Mouse (Mus musculus): ENCODE data around the gene Rnf135. TPM values are rescaled to one million over a fixed set of nuclear protein-coding genes. Genes with fewer than 3 reads are reported as not detected.

Gene Rnf135
- polyA plus RNA-seq, 1 experiment = 4.9 TPM

DNA sequence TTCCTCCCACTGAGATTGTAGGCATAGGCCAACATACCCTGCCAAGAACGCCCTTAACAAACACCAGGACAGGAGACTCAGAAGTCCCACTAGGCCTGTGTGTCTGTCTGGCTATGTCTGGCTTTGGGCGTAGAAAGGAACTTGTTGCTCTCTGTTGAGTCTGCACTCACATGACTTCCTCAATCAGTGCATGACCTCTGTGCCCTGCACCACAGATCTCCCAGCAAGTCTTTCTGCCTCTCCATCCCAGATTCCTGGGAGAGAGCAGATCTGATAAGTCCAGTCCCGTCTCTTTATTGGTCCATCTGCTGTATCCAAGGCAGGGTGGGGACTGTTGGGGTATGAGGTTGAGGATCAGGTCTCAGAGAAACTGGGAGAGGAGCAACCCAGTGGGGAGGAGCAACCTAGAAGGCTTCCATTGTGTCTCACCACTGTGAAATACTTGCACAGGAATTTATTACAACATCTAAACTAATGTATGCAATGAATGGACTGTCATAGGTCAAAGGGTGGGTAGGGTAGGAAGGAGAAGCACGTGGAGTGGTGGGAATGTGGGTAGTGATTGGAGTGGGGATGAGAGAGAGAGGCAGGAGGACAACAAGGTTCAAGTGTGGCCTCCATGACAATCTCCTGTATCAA lies 14.9 kb upstream of the Rnf135 start:
- Histone ChIP-seq H3K36me3 (ENCODE audit: control insufficient read depth, insufficient read depth, low read length) (no peaks in the 10 kb centered on the region), H3K4me1 (replicated peaks; ENCODE audit: control insufficient read depth, insufficient read depth, low read length) (no peaks in the 10 kb centered on the region), H3K27ac (ENCODE audit: control insufficient read depth, insufficient read depth, low read length) (no peak overlapping the region), H3K27me3 (ENCODE audit: control insufficient read depth, insufficient read depth, low read length) (no peaks in the 10 kb centered on the region), H3K4me3 (ENCODE audit: control insufficient read depth, insufficient read depth, low read length) (no peak overlapping the region)
- no peak for TF ChIP-seq CTCF (IDR thresholded peaks at IDR 0.05; ENCODE audit: borderline replicate concordance, control insufficient read depth, extremely low read depth, insufficient read depth, low read length, poor library complexity)
- TF ChIP-seq POLR2A (IDR thresholded peaks at IDR 0.05; ENCODE audit: control insufficient read depth, extremely low read depth, insufficient read depth, low read length, poor library complexity) = no peak
- DNase-seq = no peak
- 87% methylated on average over 4 of the region's 4 CpGs for WGBS

GRCm38 (mm10) chr11:80169629-80170028 lies 14.0 kb upstream of the Rnf135 start:
- H3K27ac ChIP-seq (ENCODE audit: control insufficient read depth, insufficient read depth, low read length) = no peak overlapping the region
- H3K4me1 ChIP-seq (replicated peaks; ENCODE audit: control insufficient read depth, insufficient read depth, low read length) = no peaks in the 10 kb centered on the region
- 73% methylated on average over 3 of the region's 3 CpGs for WGBS
- H3K36me3 ChIP-seq (ENCODE audit: control insufficient read depth, insufficient read depth, low read length) = no peaks in the 10 kb centered on the region
- no peak overlapping the region for H3K4me3 ChIP-seq (ENCODE audit: control insufficient read depth, insufficient read depth, low read length)
- H3K27me3 ChIP-seq (ENCODE audit: control insufficient read depth, insufficient read depth, low read length) = no peaks in the 10 kb centered on the region
- no peak for DNase-seq
- no peak for TF ChIP-seq POLR2A (IDR thresholded peaks at IDR 0.05; ENCODE audit: control insufficient read depth, extremely low read depth, insufficient read depth, low read length, poor library complexity)
- no peak for TF ChIP-seq CTCF (IDR thresholded peaks at IDR 0.05; ENCODE audit: borderline replicate concordance, control insufficient read depth, extremely low read depth, insufficient read depth, low read length, poor library complexity)

GRCm38 (mm10) chr11:80170351-80170750 lies 13.3 kb upstream of the Rnf135 start:
- TF ChIP-seq CTCF (IDR thresholded peaks at IDR 0.05; ENCODE audit: borderline replicate concordance, control insufficient read depth, extremely low read depth, insufficient read depth, low read length, poor library complexity) (no peak), POLR2A (IDR thresholded peaks at IDR 0.05; ENCODE audit: control insufficient read depth, extremely low read depth, insufficient read depth, low read length, poor library complexity) (no peak)
- H3K27ac ChIP-seq (ENCODE audit: control insufficient read depth, insufficient read depth, low read length) = no peak overlapping the region
- WGBS = 81% methylated on average over 5 of the region's 5 CpGs

GRCm38 (mm10) chr11:80171884-80172283 lies 11.8 kb upstream of the Rnf135 start:
- H3K4me1 ChIP-seq (replicated peaks; ENCODE audit: control insufficient read depth, insufficient read depth, low read length) = no peaks in the 10 kb centered on the region
- H3K36me3 ChIP-seq (ENCODE audit: control insufficient read depth, insufficient read depth, low read length) = no peaks in the 10 kb centered on the region
- H3K4me3 ChIP-seq (ENCODE audit: control insufficient read depth, insufficient read depth, low read length) = no peak overlapping the region
- TF ChIP-seq POLR2A (IDR thresholded peaks at IDR 0.05; ENCODE audit: control insufficient read depth, extremely low read depth, insufficient read depth, low read length, poor library complexity) = no peak
- TF ChIP-seq CTCF (IDR thresholded peaks at IDR 0.05; ENCODE audit: borderline replicate concordance, control insufficient read depth, extremely low read depth, insufficient read depth, low read length, poor library complexity) = no peak
- H3K27me3 ChIP-seq (ENCODE audit: control insufficient read depth, insufficient read depth, low read length) = no peaks in the 10 kb centered on the region
- no peak for DNase-seq
- no peak overlapping the region for H3K27ac ChIP-seq (ENCODE audit: control insufficient read depth, insufficient read depth, low read length)
- WGBS = 85% methylated on average over 4 of the region's 4 CpGs

More at GRCm38 (mm10) chr11:80170351-80170750, 13.3 kb upstream of the Rnf135 start:
- Histone ChIP-seq H3K4me3 (ENCODE audit: control insufficient read depth, insufficient read depth, low read length) (no peak overlapping the region), H3K36me3 (ENCODE audit: control insufficient read depth, insufficient read depth, low read length) (no peaks in the 10 kb centered on the region), H3K4me1 (replicated peaks; ENCODE audit: control insufficient read depth, insufficient read depth, low read length) (no peaks in the 10 kb centered on the region), H3K27me3 (ENCODE audit: control insufficient read depth, insufficient read depth, low read length) (no peaks in the 10 kb centered on the region)
- DNase-seq = no peak

DNA sequence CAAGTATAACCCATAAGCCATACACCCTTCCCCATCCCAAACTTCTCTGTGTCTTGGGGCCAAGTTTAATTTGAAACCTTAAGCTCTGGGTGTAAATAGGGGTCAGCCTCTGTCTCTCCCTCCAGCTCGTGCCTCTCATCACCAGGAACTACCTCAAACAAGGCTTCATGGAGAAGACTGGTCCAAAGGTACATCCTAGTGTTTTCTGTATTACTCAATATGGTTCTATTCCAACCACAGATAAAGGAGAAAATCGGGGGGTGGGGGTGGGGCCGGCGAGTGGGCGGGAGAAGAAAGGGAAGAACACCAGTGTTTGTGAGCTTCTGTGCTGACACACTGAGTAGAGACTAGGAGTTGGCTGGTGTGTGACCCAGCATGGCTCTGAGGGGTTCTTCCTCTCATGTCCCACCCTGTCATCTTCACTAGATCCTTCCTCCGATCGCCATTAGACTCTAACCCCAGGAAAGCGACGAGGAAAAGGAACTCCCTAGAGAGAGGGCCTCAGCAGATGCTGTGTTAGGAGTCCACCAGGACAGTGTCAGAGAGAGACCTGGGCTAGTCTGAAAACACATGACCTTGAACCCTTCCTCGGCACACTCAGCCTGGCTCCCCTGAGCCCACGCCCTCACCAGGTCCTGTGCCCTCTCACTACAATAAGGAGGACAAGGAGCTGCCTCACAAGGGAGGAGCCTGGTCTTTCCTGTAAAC lies 9.5 kb upstream of the Rnf135 start:
- WGBS = 88% methylated on average over 11 of the region's 11 CpGs

DNA sequence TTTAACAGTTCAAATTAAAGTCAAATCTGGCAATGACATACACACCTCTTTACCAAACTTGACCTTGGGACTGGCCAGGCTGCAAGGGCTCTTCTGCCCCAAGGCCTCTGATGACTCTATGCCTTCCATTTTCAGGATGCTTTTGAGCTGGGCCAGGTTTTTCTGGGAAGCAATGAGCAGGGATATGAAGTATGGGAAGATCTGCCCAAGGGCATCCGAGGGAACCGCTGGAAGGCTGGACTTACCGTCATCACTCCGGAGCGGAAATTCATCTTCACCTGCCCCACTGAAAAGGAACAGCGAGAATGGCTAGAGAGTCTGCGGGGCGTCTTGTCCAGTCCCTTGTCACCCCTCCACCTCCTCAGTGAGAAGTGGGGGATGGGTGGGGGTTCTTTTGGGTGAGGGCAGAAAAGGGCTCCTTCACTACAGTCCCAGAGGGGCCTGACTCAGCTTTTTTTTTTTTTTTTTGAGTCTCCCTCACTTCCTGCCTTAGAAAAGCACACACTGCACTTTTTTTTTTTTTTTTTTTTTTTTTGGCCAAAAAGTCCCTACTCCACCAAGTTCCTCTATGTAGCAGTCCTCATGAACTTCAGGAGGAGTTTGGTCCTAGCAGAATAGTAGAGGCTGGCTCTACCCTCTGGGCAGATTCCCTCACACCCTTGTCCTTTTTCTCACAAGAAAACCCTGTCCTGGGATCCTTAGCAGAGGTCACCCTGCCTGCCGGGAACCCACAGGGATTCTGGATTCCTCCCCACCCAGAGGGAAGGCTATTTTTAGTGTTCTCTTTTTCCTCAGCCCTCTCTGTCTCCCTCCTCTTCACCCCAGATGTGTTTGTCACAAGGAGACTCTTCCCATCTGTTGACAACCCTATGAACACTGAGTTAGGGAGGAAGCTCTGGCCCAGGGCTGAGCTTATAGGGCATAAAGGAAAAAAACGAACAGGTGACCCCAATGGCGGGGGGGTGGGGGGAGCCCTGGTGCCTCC lies 6.4 kb upstream of the Rnf135 start:
- H3K4me3 ChIP-seq (ENCODE audit: control insufficient read depth, insufficient read depth, low read length) = no peak overlapping the region
- WGBS = 71% methylated on average over 11 of the region's 11 CpGs
- H3K27me3 ChIP-seq (ENCODE audit: control insufficient read depth, insufficient read depth, low read length) = no peaks in the 10 kb centered on the region
- no peak for DNase-seq
- TF ChIP-seq POLR2A (IDR thresholded peaks at IDR 0.05; ENCODE audit: control insufficient read depth, extremely low read depth, insufficient read depth, low read length, poor library complexity) (no peak), CTCF (IDR thresholded peaks at IDR 0.05; ENCODE audit: borderline replicate concordance, control insufficient read depth, extremely low read depth, insufficient read depth, low read length, poor library complexity) (no peak)
- H3K4me1 ChIP-seq (replicated peaks; ENCODE audit: control insufficient read depth, insufficient read depth, low read length) = peaks cover 4% of the 10 kb centered on the region; the same call in 1 of the 2 replicates
- no peak overlapping the region for H3K27ac ChIP-seq (ENCODE audit: control insufficient read depth, insufficient read depth, low read length)
- no peaks in the 10 kb centered on the region for H3K36me3 ChIP-seq (ENCODE audit: control insufficient read depth, insufficient read depth, low read length)

More for the DNA sequence above, 9.5 kb upstream of the Rnf135 start:
- Histone ChIP-seq H3K4me1 (replicated peaks; ENCODE audit: control insufficient read depth, insufficient read depth, low read length) (peaks cover 4% of the 10 kb centered on the region; the same call in 1 of the 2 replicates), H3K36me3 (ENCODE audit: control insufficient read depth, insufficient read depth, low read length) (no peaks in the 10 kb centered on the region), H3K27me3 (ENCODE audit: control insufficient read depth, insufficient read depth, low read length) (no peaks in the 10 kb centered on the region), H3K27ac (ENCODE audit: control insufficient read depth, insufficient read depth, low read length) (no peak overlapping the region), H3K4me3 (ENCODE audit: control insufficient read depth, insufficient read depth, low read length) (no peak overlapping the region)
- DNase-seq = no peak
- TF ChIP-seq POLR2A (IDR thresholded peaks at IDR 0.05; ENCODE audit: control insufficient read depth, extremely low read depth, insufficient read depth, low read length, poor library complexity) (no peak), CTCF (IDR thresholded peaks at IDR 0.05; ENCODE audit: borderline replicate concordance, control insufficient read depth, extremely low read depth, insufficient read depth, low read length, poor library complexity) (no peak)
